Mouse (Mus musculus) G1E (cell line): Measurements from ENCODE around the gene Gabbr2.

Experiments
- CTCF ChIP-seq: IDR thresholded peaks from 2 replicates; pipeline ENCODE4 v1.5.1; 2012; ENCODE audit warnings: low read depth, low read length, inconsistent platforms, mixed read lengths
- GATA1 ChIP-seq: IDR thresholded peaks from 2 replicates; pipeline ENCODE4 v1.6.1; 2012; ENCODE audit warnings: borderline replicate concordance, low read length, inconsistent platforms, mixed read lengths
- POLR2AphosphoS5 ChIP-seq: IDR thresholded peaks from 2 replicates; pipeline ENCODE4 v1.6.1; 2012; ENCODE audit warnings: low read depth, low read length, inconsistent platforms; ENCODE audit not compliant: insufficient replicate concordance

- TF ChIP-seq CTCF, result no peak
- no peak for TF ChIP-seq GATA1
- TF ChIP-seq POLR2AphosphoS5, result no peak
Measured at GRCm38 (mm10) chr4:46898546-46898945, 93.1 kb downstream of the Gabbr2 start.
